In genomic region chr14:54413877-54414700, GRCm38 (mm10) we compare ENCODE assay signal across 8 mouse cellular contexts. TPM values are rescaled to one million over a fixed set of nuclear protein-coding genes. Genes with fewer than 3 reads are reported as not detected.
DNase-seq lines count a peak whose midpoint lies in the region; ATAC-seq lines count a peak whose summit lies in the region.

No protein-coding gene starts in this region.

- 7% methylated on average over 18 of the region's 18 CpGs for WGBS in heart, embryonic 10.5 days
- WGBS in embryonic facial prominence, embryonic 15.5 days, result 7% methylated on average over 18 of the region's 18 CpGs
- 14% methylated on average over 18 of the region's 18 CpGs for WGBS in intestine, embryonic 16.5 days
- 19% methylated on average over 18 of the region's 18 CpGs for WGBS in liver, embryonic 15.5 days (ENCODE audit: insufficient replicate concordance)

- no peak overlapping the region for H3K9ac ChIP-seq in embryonic facial prominence, embryonic 15.5 days
- peak overlapping the region; percentile 53 for H3K9ac ChIP-seq in intestine, embryonic 16.5 days (ENCODE audit: low read depth, low read length)
- no peak overlapping the region for H3K9ac ChIP-seq in liver, embryonic 15.5 days

- peaks cover 47% of the 10 kb centered on the region for H3K4me1 ChIP-seq in heart, embryonic 10.5 days
- H3K4me1 ChIP-seq in embryonic facial prominence, embryonic 15.5 days, result peaks cover 32% of the 10 kb centered on the region
- H3K4me1 ChIP-seq in intestine, embryonic 16.5 days (ENCODE audit: control insufficient read depth, insufficient read depth, low read length), result peaks cover 27% of the 10 kb centered on the region
- peaks cover 63% of the 10 kb centered on the region for H3K4me1 ChIP-seq in liver, embryonic 15.5 days (replicated peaks)

- peak overlapping the region; percentile 44 for H3K4me2 ChIP-seq in embryonic facial prominence, embryonic 15.5 days (replicated peaks)
- H3K4me2 ChIP-seq in intestine, embryonic 16.5 days (ENCODE audit: low read depth, low read length), result peak overlapping the region; percentile 49
- peak overlapping the region; percentile 55 for H3K4me2 ChIP-seq in liver, embryonic 15.5 days

- peak overlapping the region; percentile 45 for H3K4me3 ChIP-seq in heart, embryonic 10.5 days
- H3K4me3 ChIP-seq in embryonic facial prominence, embryonic 15.5 days (replicated peaks), result peak overlapping the region; percentile 30
- H3K4me3 ChIP-seq in intestine, embryonic 16.5 days (ENCODE audit: low read length), result peak overlapping the region; percentile 35
- H3K4me3 ChIP-seq in liver, embryonic 15.5 days (replicated peaks), result peak overlapping the region; percentile 12; the same call in 1 of the 2 replicates

- peak; percentile 64 for ATAC-seq in embryonic facial prominence, embryonic 15.5 days (ENCODE audit: insufficient number of reproducible peaks, low FRiP score, low TSS enrichment, low read depth)
- ATAC-seq in intestine, embryonic 16.5 days, result no peak
- ATAC-seq in liver, embryonic 15.5 days (ENCODE audit: insufficient read depth), result 0 out of 2 replicates have a peak, but pooled peaks have one; percentile 10

- no peaks in the 10 kb centered on the region for H3K36me3 ChIP-seq in heart, embryonic 10.5 days
- H3K36me3 ChIP-seq in embryonic facial prominence, embryonic 15.5 days, result no peaks in the 10 kb centered on the region
- H3K36me3 ChIP-seq in intestine, embryonic 16.5 days (ENCODE audit: control insufficient read depth, insufficient read depth, low read length), result no peaks in the 10 kb centered on the region
- H3K36me3 ChIP-seq in liver, embryonic 15.5 days (replicated peaks), result no peaks in the 10 kb centered on the region

- H3K27me3 ChIP-seq in heart, embryonic 10.5 days (ENCODE audit: insufficient read depth, poor library complexity, severe bottlenecking), result peaks cover 5% of the 10 kb centered on the region; the same call in 1 of the 2 replicates
- peaks cover 12% of the 10 kb centered on the region; the same call in 1 of the 2 replicates for H3K27me3 ChIP-seq in embryonic facial prominence, embryonic 15.5 days
- no peaks in the 10 kb centered on the region for H3K27me3 ChIP-seq in intestine, embryonic 16.5 days (replicated peaks; ENCODE audit: control insufficient read depth, insufficient read depth, low read length)
- H3K27me3 ChIP-seq in liver, embryonic 15.5 days, result no peaks in the 10 kb centered on the region

- H3K9me3 ChIP-seq in heart, embryonic 10.5 days, result no peaks in the 10 kb centered on the region
- H3K9me3 ChIP-seq in embryonic facial prominence, embryonic 15.5 days (replicated peaks), result no peaks in the 10 kb centered on the region
- no peaks in the 10 kb centered on the region for H3K9me3 ChIP-seq in intestine, embryonic 16.5 days (ENCODE audit: control insufficient read depth, low read length)
- no peaks in the 10 kb centered on the region for H3K9me3 ChIP-seq in liver, embryonic 15.5 days (replicated peaks)

- H3K27ac ChIP-seq in heart, embryonic 10.5 days, result peak overlapping the region; percentile 78
- H3K27ac ChIP-seq in embryonic facial prominence, embryonic 15.5 days (replicated peaks), result peak overlapping the region; percentile 63
- peak overlapping the region; percentile 67 for H3K27ac ChIP-seq in intestine, embryonic 16.5 days (ENCODE audit: low read length)
- H3K27ac ChIP-seq in liver, embryonic 15.5 days (replicated peaks), result peak overlapping the region; percentile 29; the same call in 1 of the 2 replicates

- no peak for DNase-seq in heart, embryonic 10.5 days (ENCODE audit: low spot score)
- no peak for DNase-seq in heart, adult 8-10 months (ENCODE audit: low spot score)
- DNase-seq in ovary, postnatal 36 days (ENCODE audit: low spot score), result peak; percentile 60
- no peak for DNase-seq in retina, postnatal 1 day
- no peak for DNase-seq in cerebellum, adult 8-10 months

RNA-seq across cellular contexts. Expression of gene Slc7a7, which starts 3.5 kb away (rescaled TPM):
- polyA plus RNA-seq in heart, embryonic 10.5 days (2016; fragmentation: Nextera tagmentation; extraction: Ambion mirVana), result 6.2 and 8.4 TPM in 2 replicates
- total RNA-seq in heart, adult 8-10 months (2022), result 1 to 10 TPM; 3.8 to 6.4 (median 5.1) TPM
- polyA plus RNA-seq in embryonic facial prominence, embryonic 15.5 days (2015; fragmentation: Nextera tagmentation; extraction: Ambion mirVana), result 8.1 and 9.3 TPM in 2 replicates
- 93.8 and 111 TPM in 2 replicates for polyA plus RNA-seq in intestine, embryonic 16.5 days (2015; fragmentation: Nextera tagmentation; extraction: Ambion mirVana)
- polyA plus RNA-seq in liver, embryonic 15.5 days (2015; fragmentation: Nextera tagmentation; extraction: Ambion mirVana), result 9.9 and 10.5 TPM in 2 replicates

RNA-seq across cellular contexts. Expression of gene Mrpl52, which starts 12.6 kb away (rescaled TPM):
- 222 and 228 TPM in 2 replicates for polyA plus RNA-seq in heart, embryonic 10.5 days (2016; fragmentation: Nextera tagmentation; extraction: Ambion mirVana)
- 100 to 1,000 TPM; 118 to 126 (median 121) TPM for total RNA-seq in heart, adult 8-10 months (2022)
- 228 and 231 TPM in 2 replicates for polyA plus RNA-seq in embryonic facial prominence, embryonic 15.5 days (2015; fragmentation: Nextera tagmentation; extraction: Ambion mirVana)
- polyA plus RNA-seq in intestine, embryonic 16.5 days (2015; fragmentation: Nextera tagmentation; extraction: Ambion mirVana), result 249 and 267 TPM in 2 replicates
- 128 and 168 TPM in 2 replicates for polyA plus RNA-seq in liver, embryonic 15.5 days (2015; fragmentation: Nextera tagmentation; extraction: Ambion mirVana)

RNA-seq across cellular contexts. Expression of gene Mmp14, which starts 17.3 kb away (rescaled TPM):
- polyA plus RNA-seq in heart, embryonic 10.5 days (2016; fragmentation: Nextera tagmentation; extraction: Ambion mirVana), result 80.3 and 108 TPM in 2 replicates
- total RNA-seq in heart, adult 8-10 months (2022), result 10 to 100 TPM in 2 of 4 experiments, 1 to 10 TPM in 2; 7.4 to 12.1 (median 9.2) TPM
- 253 and 259 TPM in 2 replicates for polyA plus RNA-seq in embryonic facial prominence, embryonic 15.5 days (2015; fragmentation: Nextera tagmentation; extraction: Ambion mirVana)
- 89.7 and 90.7 TPM in 2 replicates for polyA plus RNA-seq in intestine, embryonic 16.5 days (2015; fragmentation: Nextera tagmentation; extraction: Ambion mirVana)
- 22.6 and 24.7 TPM in 2 replicates for polyA plus RNA-seq in liver, embryonic 15.5 days (2015; fragmentation: Nextera tagmentation; extraction: Ambion mirVana)

RNA-seq across cellular contexts. Expression of gene Lrp10, which starts 49.8 kb away (rescaled TPM):
- polyA plus RNA-seq in heart, embryonic 10.5 days (2016; fragmentation: Nextera tagmentation; extraction: Ambion mirVana), result 44.8 and 51.0 TPM in 2 replicates
- 10 to 100 TPM; 45.5 to 62.2 (median 50.7) TPM for total RNA-seq in heart, adult 8-10 months (2022)
- 48.1 and 49.3 TPM in 2 replicates for polyA plus RNA-seq in embryonic facial prominence, embryonic 15.5 days (2015; fragmentation: Nextera tagmentation; extraction: Ambion mirVana)
- polyA plus RNA-seq in intestine, embryonic 16.5 days (2015; fragmentation: Nextera tagmentation; extraction: Ambion mirVana), result 53.4 and 65.3 TPM in 2 replicates
- 21.2 and 23.0 TPM in 2 replicates for polyA plus RNA-seq in liver, embryonic 15.5 days (2015; fragmentation: Nextera tagmentation; extraction: Ambion mirVana)

RNA-seq across cellular contexts. Expression of gene Oxa1l, which starts 53.5 kb away (rescaled TPM):
- 52.1 and 62.5 TPM in 2 replicates for polyA plus RNA-seq in heart, embryonic 10.5 days (2016; fragmentation: Nextera tagmentation; extraction: Ambion mirVana)
- 10 to 100 TPM; 84.0 to 95.7 (median 84.7) TPM for total RNA-seq in heart, adult 8-10 months (2022)
- polyA plus RNA-seq in embryonic facial prominence, embryonic 15.5 days (2015; fragmentation: Nextera tagmentation; extraction: Ambion mirVana), result 39.1 and 44.4 TPM in 2 replicates
- 42.9 and 48.6 TPM in 2 replicates for polyA plus RNA-seq in intestine, embryonic 16.5 days (2015; fragmentation: Nextera tagmentation; extraction: Ambion mirVana)
- polyA plus RNA-seq in liver, embryonic 15.5 days (2015; fragmentation: Nextera tagmentation; extraction: Ambion mirVana), result 16.0 and 17.2 TPM in 2 replicates
